Mouse (Mus musculus) lung, postnatal 0 days (tissue): ENCODE results near the gene Gm20388. TPM values are rescaled to one million over a fixed set of nuclear protein-coding genes. Genes with fewer than 3 reads are reported as not detected.

ENCODE experiments used
- ATAC-seq: fragments of 200-750 bp; cut with Nextera tagmentation; 2 replicates; pipeline ENCODE4 v1.8.0; 2017; ENCODE audit warnings: moderate library complexity
- DNase-seq: peaks from one replicate; pipeline ENCODE4 v3.0.0-alpha.2; 2016; ENCODE audit warnings: low spot score
- H3K27ac ChIP-seq: fragments of 300-500 bp; sonication (generic); 2 replicates; pipeline ENCODE4 v1.5.1; 2014; ENCODE audit warnings: antibody characterized with exemption, mild to moderate bottlenecking, low read length, mixed read lengths
- H3K27me3 ChIP-seq: fragments of 300-500 bp; sonication (generic); replicated peaks from 2 replicates; pipeline ENCODE4 v1.6.1; 2014; ENCODE audit warnings: low read length, mixed read lengths; ENCODE audit not compliant: insufficient read depth
- H3K36me3 ChIP-seq: fragments of 300-500 bp; sonication (generic); 2 replicates; pipeline ENCODE4 v1.6.1; 2014; ENCODE audit warnings: low read length, mixed read lengths; ENCODE audit not compliant: insufficient read depth
- H3K4me1 ChIP-seq: fragments of 300-500 bp; sonication (generic); 2 replicates; pipeline ENCODE4 v1.6.1; 2014; ENCODE audit warnings: antibody characterized with exemption, low read depth, low read length, mixed read lengths; ENCODE audit not compliant: insufficient read depth
- H3K4me2 ChIP-seq: fragments of 300-500 bp; sonication (generic); replicated peaks from 2 replicates; pipeline ENCODE4 v1.6.1; 2014; ENCODE audit warnings: low read depth, mild to moderate bottlenecking, low read length, moderate library complexity, mixed read lengths
- H3K4me3 ChIP-seq: fragments of 300-500 bp; sonication (generic); 2 replicates; pipeline ENCODE4 v1.5.1; 2014; ENCODE audit warnings: low read depth, low read length
- H3K9ac ChIP-seq: fragments of 300-500 bp; sonication (generic); replicated peaks from 2 replicates; pipeline ENCODE4 v1.6.1; 2014; ENCODE audit warnings: low read depth, mild to moderate bottlenecking
- H3K9me3 ChIP-seq: fragments of 300-500 bp; sonication (generic); 2 replicates; pipeline ENCODE4 v1.6.1; 2016; ENCODE audit warnings: low read length, mixed read lengths
- CTCF ChIP-seq: IDR thresholded peaks from 2 replicates; pipeline ENCODE4 v1.5.1; 2016; ENCODE audit warnings: antibody characterized with exemption, mild to moderate bottlenecking
- EP300 ChIP-seq: IDR thresholded peaks from 2 replicates; pipeline ENCODE4 v1.6.1; 2016; ENCODE audit warnings: antibody characterized with exemption, mild to moderate bottlenecking, control low read depth
- WGBS: fragments of 180-500 bp; shearing (Covaris S2); extraction: QIAGEN DNeasy Blood & Tissue Kit; methylation state at CpG from one replicate; pipeline ENCODE4 v1.1.7; 2014; 5-methylcytosine and 5-hydroxymethylcytosine counted together
- polyA plus RNA-seq: library from polyadenylated mRNA; unstranded; fragments of >200 nt; fragmentation: Nextera tagmentation; extraction: Ambion mirVana; gene quantifications from 2 replicates; pipeline ENCODE4 v1.2.1, GENCODE M21; 2015

The Gm20388 gene
- polyA plus RNA-seq, 1 experiment from 2014 or later = not detected

DNA sequence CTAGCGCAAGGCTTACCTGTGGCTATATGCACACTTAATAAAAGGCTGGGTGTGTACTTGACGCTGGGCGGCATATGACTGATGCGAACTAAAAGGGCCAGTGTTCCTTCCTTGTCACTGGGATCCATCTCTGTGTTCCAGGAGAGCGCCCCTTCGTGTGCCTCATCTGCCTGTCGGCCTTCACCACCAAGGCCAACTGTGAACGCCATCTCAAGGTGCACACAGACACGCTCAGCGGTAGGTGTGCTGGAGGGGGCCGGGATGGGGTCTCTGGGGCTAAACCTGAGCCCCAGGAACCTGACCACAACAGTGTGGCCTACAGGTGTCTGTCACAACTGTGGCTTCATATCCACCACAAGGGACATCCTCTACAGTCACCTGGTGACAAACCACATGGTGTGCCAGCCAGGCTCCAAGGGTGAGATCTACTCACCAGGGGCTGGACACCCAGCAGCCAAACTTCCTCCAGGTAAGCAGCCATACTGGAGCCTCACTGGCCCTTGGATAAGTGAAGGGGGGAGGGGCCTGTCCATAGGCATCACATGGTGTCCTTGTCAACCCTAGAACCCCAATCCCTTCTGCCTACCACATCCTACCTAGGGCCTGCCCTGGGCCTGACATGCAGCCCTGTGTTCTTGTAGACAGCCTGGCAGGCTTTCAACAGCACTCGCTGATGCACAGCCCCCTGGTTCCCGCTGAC is 2424.3 kb downstream of the Gm20388 start:
- H3K27me3 ChIP-seq = 0 out of 2 replicates have a peak, but pooled peaks cover 6% of the 10 kb centered on the region
- H3K9me3 ChIP-seq = no peaks in the 10 kb centered on the region
- ATAC-seq (no peak), DNase-seq (no peak)
- H3K4me2 ChIP-seq = no peak overlapping the region
- H3K9ac ChIP-seq = no peak overlapping the region
- peaks cover 9% of the 10 kb centered on the region for H3K36me3 ChIP-seq
- no peak overlapping the region for H3K27ac ChIP-seq
- TF ChIP-seq CTCF (no peak), EP300 (no peak)
- H3K4me3 ChIP-seq = no peak overlapping the region
- 94% methylated on average over 13 of the region's 13 CpGs for WGBS
- H3K4me1 ChIP-seq = no peaks in the 10 kb centered on the region; the same call in none of the 2 replicates

- Histone ChIP-seq H3K36me3 (peaks cover 9% of the 10 kb centered on the region), H3K27me3 (0 out of 2 replicates have a peak, but pooled peaks cover 6% of the 10 kb centered on the region), H3K27ac (peak overlapping the region; percentile 47; the same call in 1 of the 2 replicates), H3K9me3 (no peaks in the 10 kb centered on the region), H3K9ac (0 out of 2 replicates have a peak overlapping the region, but pooled peaks have one; percentile 29), H3K4me1 (no peaks in the 10 kb centered on the region; the same call in 1 of the 2 replicates), H3K4me2 (peak overlapping the region; percentile 78), H3K4me3 (peak overlapping the region; percentile 41)
- TF ChIP-seq CTCF = no peak
- TF ChIP-seq EP300 = no peak
- ATAC-seq (peak; percentile 65), DNase-seq (peak; percentile 53)
- WGBS = 24% methylated on average over 50 of the region's 57 CpGs
Measured at GRCm38 (mm10) chr8:122335638-122336250, 2425.1 kb downstream of the Gm20388 start.

GRCm38 (mm10) chr8:122336251-122336910 is 2425.7 kb downstream of the Gm20388 start:
- DNase-seq (peak; percentile 71), ATAC-seq (peak; percentile 88)
- H3K9me3 ChIP-seq = no peaks in the 10 kb centered on the region
- H3K4me2 ChIP-seq = peak overlapping the region; percentile 78
- H3K27ac ChIP-seq = peak overlapping the region; percentile 47; the same call in 1 of the 2 replicates
- WGBS = 29% methylated on average over 36 of the region's 81 CpGs
- H3K27me3 ChIP-seq = 0 out of 2 replicates have a peak, but pooled peaks cover 6% of the 10 kb centered on the region
- H3K9ac ChIP-seq = 0 out of 2 replicates have a peak overlapping the region, but pooled peaks have one; percentile 29
- TF ChIP-seq EP300 (no peak), CTCF (peak; percentile 19; the same call in 1 of the 2 replicates)
- peak overlapping the region; percentile 41 for H3K4me3 ChIP-seq
- H3K4me1 ChIP-seq = no peaks in the 10 kb centered on the region; the same call in 1 of the 2 replicates
- H3K36me3 ChIP-seq = peaks cover 9% of the 10 kb centered on the region

GRCm38 (mm10) chr8:122338852-122339251 is 2428.2 kb downstream of the Gm20388 start:
- 69% methylated on average over 6 of the region's 6 CpGs for WGBS
- Histone ChIP-seq H3K4me2 (no peak overlapping the region), H3K4me1 (peaks cover 8% of the 10 kb centered on the region; the same call in 1 of the 2 replicates), H3K9ac (no peak overlapping the region), H3K27ac (no peak overlapping the region), H3K27me3 (0 out of 2 replicates have a peak, but pooled peaks cover 6% of the 10 kb centered on the region), H3K36me3 (peaks cover 9% of the 10 kb centered on the region), H3K4me3 (no peak overlapping the region), H3K9me3 (no peaks in the 10 kb centered on the region)
- ATAC-seq (no peak), DNase-seq (no peak)
- TF ChIP-seq CTCF = peak; percentile 41
- TF ChIP-seq EP300 = no peak

GRCm38 (mm10) chr8:122340761-122341160 is 2430.1 kb downstream of the Gm20388 start:
- TF ChIP-seq EP300 (no peak), CTCF (no peak)
- Histone ChIP-seq H3K4me2 (no peak overlapping the region), H3K27me3 (0 out of 2 replicates have a peak, but pooled peaks cover 6% of the 10 kb centered on the region), H3K4me1 (peaks cover 8% of the 10 kb centered on the region; the same call in 1 of the 2 replicates), H3K36me3 (no peaks in the 10 kb centered on the region), H3K4me3 (no peak overlapping the region), H3K9me3 (no peaks in the 10 kb centered on the region), H3K27ac (no peak overlapping the region), H3K9ac (no peak overlapping the region)
- 84% methylated on average over 3 of the region's 3 CpGs for WGBS
- DNase-seq (no peak), ATAC-seq (no peak)

DNA sequence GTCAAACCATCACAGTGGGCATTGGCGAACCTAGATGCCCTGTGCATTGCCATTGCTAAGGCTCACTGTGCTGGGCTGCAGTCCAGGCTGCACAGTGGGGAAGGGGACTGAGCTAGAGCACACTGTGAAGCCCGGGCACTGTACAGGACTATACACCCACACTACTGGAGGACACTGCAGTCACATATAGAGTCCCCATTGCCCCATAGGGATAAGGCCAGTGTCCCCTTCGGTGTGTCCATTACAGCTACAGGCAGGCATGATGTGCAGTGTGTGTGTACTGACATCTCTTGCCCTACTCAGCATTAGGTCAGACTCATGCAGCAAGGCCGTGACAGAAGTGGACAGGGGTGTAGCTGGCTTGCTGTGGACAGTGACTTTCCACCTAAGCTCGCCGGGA is 2431.1 kb downstream of the Gm20388 start:
- WGBS = 76% methylated on average over 6 of the region's 6 CpGs
- no peak overlapping the region for H3K27ac ChIP-seq
- no peaks in the 10 kb centered on the region for H3K9me3 ChIP-seq
- 0 out of 2 replicates have a peak, but pooled peaks cover 1% of the 10 kb centered on the region for H3K27me3 ChIP-seq
- H3K4me2 ChIP-seq = no peak overlapping the region
- H3K36me3 ChIP-seq = no peaks in the 10 kb centered on the region
- H3K9ac ChIP-seq = no peak overlapping the region
- ATAC-seq (no peak), DNase-seq (no peak)
- no peak overlapping the region for H3K4me3 ChIP-seq
- peaks cover 8% of the 10 kb centered on the region; the same call in 1 of the 2 replicates for H3K4me1 ChIP-seq
- TF ChIP-seq CTCF (no peak), EP300 (no peak)
